Mouse (Mus musculus) spleen, adult 2 months (tissue): ENCODE results near the gene Espn. TPM values are rescaled to one million over a fixed set of nuclear protein-coding genes. Genes with fewer than 3 reads are reported as not detected.
A peak's percentile ranks its signal among the peaks of the same experiment; 100 is the strongest.

Experiments used
- DNase-seq, 2 experiments: peaks; one replicate each; pipeline versions ENCODE4 v3.0.0 to v3.0.0-alpha.2; 2012 to 2021; ENCODE audit warnings: low spot score in 2 of 2, low read depth in 1 of 2
- H3K27ac ChIP-seq: fragments of 200-500 bp; 2 replicates; pipeline ENCODE4 v1.5.1; 2012; ENCODE audit warnings: low read length, inconsistent platforms; ENCODE audit not compliant: insufficient read depth
- H3K27me3 ChIP-seq: fragments of 200-500 bp; 2 replicates; pipeline ENCODE4 v1.6.1; 2012; ENCODE audit warnings: mild to moderate bottlenecking, moderate library complexity, low read length, inconsistent platforms; ENCODE audit not compliant: control insufficient read depth, insufficient read depth
- H3K36me3 ChIP-seq: fragments of 200-500 bp; 2 replicates; pipeline ENCODE4 v1.6.1; 2012; ENCODE audit warnings: mild to moderate bottlenecking, low read length, inconsistent platforms; ENCODE audit not compliant: control insufficient read depth, insufficient read depth
- H3K4me1 ChIP-seq: fragments of 200-500 bp; 2 replicates; pipeline ENCODE4 v1.6.1; 2011; ENCODE audit warnings: inconsistent platforms; ENCODE audit not compliant: control insufficient read depth, insufficient read depth, insufficient read length
- H3K4me3 ChIP-seq: fragments of 200-500 bp; 2 replicates; pipeline ENCODE4 v1.5.1; 2011; ENCODE audit warnings: mild to moderate bottlenecking, inconsistent platforms; ENCODE audit not compliant: insufficient read depth, insufficient read length; ENCODE audit errors: extremely low read depth
- CTCF ChIP-seq: fragments of 200-500 bp; IDR thresholded peaks from 2 replicates; pipeline ENCODE4 v1.5.1; 2011; ENCODE audit warnings: mild to moderate bottlenecking, inconsistent platforms; ENCODE audit not compliant: insufficient read depth, insufficient read length, insufficient replicate concordance; ENCODE audit errors: extremely low read depth
- POLR2A ChIP-seq: fragments of 200-500 bp; IDR thresholded peaks from 2 replicates; pipeline ENCODE4 v1.6.1; 2011; ENCODE audit warnings: low read depth, low read length, inconsistent platforms
- WGBS: fragments of 180-500 bp; shearing (Covaris S2); methylation state at CpG from one replicate; pipeline ENCODE4 v1.1.7; 2018; 5-methylcytosine and 5-hydroxymethylcytosine counted together
- polyA plus RNA-seq: library from polyadenylated mRNA; depleted of rRNA; stranded (reverse); fragments of >200 nt; gene quantifications from 2 replicates; pipeline ENCODE4 v1.2.3, GENCODE M21; 2012

The Espn gene
- polyA plus RNA-seq, 1 experiment: 2.1 TPM

GRCm38 (mm10) chr4:152190701-152191100, 38.5 kb upstream of the Espn start:
- Histone ChIP-seq H3K4me3 (no peak overlapping the region), H3K27me3 (no peaks in the 10 kb centered on the region), H3K36me3 (no peaks in the 10 kb centered on the region), H3K4me1 (peaks cover 31% of the 10 kb centered on the region), H3K27ac (no peak overlapping the region)
- WGBS: 25% methylated on average over 5 of the region's 5 CpGs
- no peak for DNase-seq
- TF ChIP-seq CTCF (no peak), POLR2A (no peak)

- WGBS: 33% methylated on average over 11 of the region's 11 CpGs
- H3K4me3 ChIP-seq: no peak overlapping the region
- H3K36me3 ChIP-seq: no peaks in the 10 kb centered on the region
- peak overlapping the region; percentile 43; the same call in 1 of the 2 replicates for H3K27ac ChIP-seq
- peaks cover 36% of the 10 kb centered on the region for H3K4me1 ChIP-seq
- TF ChIP-seq POLR2A (no peak), CTCF (no peak)
- no peak for DNase-seq
- H3K27me3 ChIP-seq: no peaks in the 10 kb centered on the region
Measured at GRCm38 (mm10) chr4:152190096-152190653, 38.0 kb upstream of the Espn start.

- H3K4me1 ChIP-seq: peaks cover 34% of the 10 kb centered on the region; the same call in 1 of the 2 replicates
- TF ChIP-seq CTCF: no peak
- no peak for TF ChIP-seq POLR2A
- peak overlapping the region; percentile 43 for H3K27ac ChIP-seq
Measured at GRCm38 (mm10) chr4:152189691-152190090, 37.5 kb upstream of the Espn start.

GRCm38 (mm10) chr4:152189071-152189470, 36.9 kb upstream of the Espn start:
- H3K27ac ChIP-seq: peak overlapping the region; percentile 27; the same call in 1 of the 2 replicates
- H3K4me1 ChIP-seq: peaks cover 32% of the 10 kb centered on the region; the same call in 1 of the 2 replicates

More at GRCm38 (mm10) chr4:152189691-152190090, 37.5 kb upstream of the Espn start:
- WGBS: 79% methylated on average over 4 of the region's 4 CpGs
- Histone ChIP-seq H3K27me3 (no peaks in the 10 kb centered on the region), H3K4me3 (no peak overlapping the region), H3K36me3 (no peaks in the 10 kb centered on the region)
- no peak for DNase-seq

GRCm38 (mm10) chr4:152188651-152189050, 36.5 kb upstream of the Espn start:
- H3K27ac ChIP-seq: peak overlapping the region; percentile 25
- H3K27me3 ChIP-seq: no peaks in the 10 kb centered on the region
- H3K4me3 ChIP-seq: no peak overlapping the region
- DNase-seq: no peak
- TF ChIP-seq POLR2A (no peak), CTCF (no peak)
- WGBS: 64% methylated on average over 2 of the region's 2 CpGs
- peaks cover 32% of the 10 kb centered on the region; the same call in 1 of the 2 replicates for H3K4me1 ChIP-seq
- no peaks in the 10 kb centered on the region for H3K36me3 ChIP-seq

More at GRCm38 (mm10) chr4:152189071-152189470, 36.9 kb upstream of the Espn start:
- no peaks in the 10 kb centered on the region for H3K36me3 ChIP-seq
- no peaks in the 10 kb centered on the region for H3K27me3 ChIP-seq
- TF ChIP-seq CTCF: no peak
- TF ChIP-seq POLR2A: no peak
- H3K4me3 ChIP-seq: no peak overlapping the region
- WGBS: 66% methylated on average over 6 of the region's 6 CpGs
- no peak for DNase-seq

- H3K27me3 ChIP-seq: no peaks in the 10 kb centered on the region
- DNase-seq: no peak
- H3K4me1 ChIP-seq: peaks cover 32% of the 10 kb centered on the region; the same call in 1 of the 2 replicates
- H3K4me3 ChIP-seq: no peak overlapping the region
- 80% methylated on average over 9 of the region's 9 CpGs for WGBS
- no peaks in the 10 kb centered on the region for H3K36me3 ChIP-seq
- no peak overlapping the region for H3K27ac ChIP-seq
- TF ChIP-seq POLR2A: no peak
- no peak for TF ChIP-seq CTCF
Measured at GRCm38 (mm10) chr4:152187142-152187541, 35.0 kb upstream of the Espn start.

- peak overlapping the region; percentile 62 for H3K27ac ChIP-seq
- no peaks in the 10 kb centered on the region for H3K36me3 ChIP-seq
- H3K27me3 ChIP-seq: no peaks in the 10 kb centered on the region
- no peak for DNase-seq
- 48% methylated on average over 14 of the region's 14 CpGs for WGBS
- TF ChIP-seq CTCF: no peak
- no peak for TF ChIP-seq POLR2A
- no peak overlapping the region for H3K4me3 ChIP-seq
- H3K4me1 ChIP-seq: peaks cover 32% of the 10 kb centered on the region; the same call in 1 of the 2 replicates
Measured at GRCm38 (mm10) chr4:152186205-152187082, 34.3 kb upstream of the Espn start.
